Mouse (Mus musculus) neural tube, embryonic 11.5 days (tissue): ENCODE results near the gene Hnrnpll. TPM values are rescaled to one million over a fixed set of nuclear protein-coding genes. Genes with fewer than 3 reads are reported as not detected.

Source experiments
- ATAC-seq: fragments of 200-750 bp; cut with Nextera tagmentation; 2 replicates; pipeline ENCODE4 v1.8.0; 2017; ENCODE audit warnings: moderate number of reproducible peaks, mild to moderate bottlenecking, moderate TSS enrichment, moderate library complexity; ENCODE audit not compliant: insufficient read depth, low FRiP score, low TSS enrichment
- DNase-seq: peaks from one replicate; pipeline ENCODE4 v3.0.0-alpha.2; 2015; ENCODE audit warnings: low spot score
- H3K27ac ChIP-seq: fragments of 300-500 bp; sonication (generic); 2 replicates; pipeline ENCODE4 v1.5.1; 2014; ENCODE audit warnings: low read depth, mild to moderate bottlenecking, low read length
- H3K27me3 ChIP-seq: fragments of 300-500 bp; sonication (generic); 2 replicates; pipeline ENCODE4 v1.6.1; 2014; ENCODE audit warnings: mild to moderate bottlenecking, low read length, mixed read lengths; ENCODE audit not compliant: control insufficient read depth, insufficient read depth
- H3K36me3 ChIP-seq: fragments of 300-500 bp; sonication (generic); 2 replicates; pipeline ENCODE4 v1.6.1; 2014; ENCODE audit warnings: mild to moderate bottlenecking, low read length, moderate library complexity, mixed read lengths; ENCODE audit not compliant: control insufficient read depth, insufficient read depth
- H3K4me1 ChIP-seq: fragments of 300-500 bp; sonication (generic); 2 replicates; pipeline ENCODE4 v1.6.1; 2014; ENCODE audit warnings: low read length, mixed read lengths; ENCODE audit not compliant: control insufficient read depth, insufficient read depth
- H3K4me2 ChIP-seq: fragments of 300-500 bp; sonication (generic); 2 replicates; pipeline ENCODE4 v1.6.1; 2014; ENCODE audit warnings: low read depth, mild to moderate bottlenecking, moderate library complexity
- H3K4me3 ChIP-seq: fragments of 300-500 bp; sonication (generic); 2 replicates; pipeline ENCODE4 v1.5.1; 2014; ENCODE audit warnings: low read depth, low read length
- H3K9ac ChIP-seq: fragments of 300-500 bp; sonication (generic); 2 replicates; pipeline ENCODE4 v1.6.1; 2014; ENCODE audit warnings: mild to moderate bottlenecking, low read length
- H3K9me3 ChIP-seq: fragments of 300-500 bp; sonication (generic); 2 replicates; pipeline ENCODE4 v1.6.1; 2016; ENCODE audit warnings: low read length; ENCODE audit not compliant: control insufficient read depth
- WGBS: fragments of 180-500 bp; shearing (Covaris S2); extraction: QIAGEN DNeasy Blood & Tissue Kit; methylation state at CpG from one replicate; pipeline ENCODE4 v1.1.7; 2014; 5-methylcytosine and 5-hydroxymethylcytosine counted together
- polyA plus RNA-seq: library from polyadenylated mRNA; unstranded; fragments of >200 nt; fragmentation: Nextera tagmentation; extraction: Ambion mirVana; gene quantifications from 2 replicates; pipeline ENCODE4 v1.2.1, GENCODE M21; 2014

Gene Hnrnpll
- polyA plus RNA-seq, 1 experiment from 2014 or later, result 117 TPM

DNA sequence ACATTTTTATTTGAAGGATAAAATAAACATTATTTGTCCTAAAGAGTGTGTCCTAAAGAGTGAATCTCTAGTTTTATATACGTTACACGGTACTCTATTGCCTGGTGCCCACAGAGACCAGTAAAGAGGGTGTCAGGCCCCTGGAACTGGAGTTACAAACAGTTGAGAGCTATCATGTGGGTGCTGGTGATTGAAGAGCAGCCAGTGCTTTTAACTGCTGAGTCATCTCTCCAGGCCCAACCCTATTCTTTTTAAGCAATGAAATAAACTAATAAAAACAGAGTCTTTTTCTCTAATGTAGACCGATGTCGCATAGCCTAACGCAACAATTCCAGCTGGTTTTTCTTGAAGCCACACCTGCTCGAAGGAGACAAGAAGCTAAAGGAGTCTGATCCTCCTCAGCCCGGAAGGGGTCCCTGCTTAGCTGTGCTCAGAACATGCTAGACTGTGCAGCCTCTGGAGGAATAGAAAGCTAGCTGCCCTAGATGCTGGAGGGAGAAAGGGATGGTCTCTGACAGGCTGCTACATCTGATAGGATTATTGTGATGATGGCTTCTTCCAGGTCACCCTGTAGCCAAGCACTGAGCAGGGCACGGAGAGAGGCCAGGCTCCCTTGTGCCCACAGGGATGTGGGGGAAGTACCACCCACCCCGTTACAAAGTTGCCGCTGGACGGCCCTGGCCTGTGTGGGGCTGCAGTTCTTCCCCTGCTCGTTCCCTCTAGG, 80.2 kb downstream of the Hnrnpll start:
- Histone ChIP-seq H3K9me3 (no peaks in the 10 kb centered on the region), H3K4me3 (no peak overlapping the region), H3K27ac (no peak overlapping the region), H3K36me3 (no peaks in the 10 kb centered on the region), H3K4me1 (peaks cover 8% of the 10 kb centered on the region; the same call in 1 of the 2 replicates), H3K4me2 (0 out of 2 replicates have a peak overlapping the region, but pooled peaks have one; percentile 8), H3K27me3 (no peaks in the 10 kb centered on the region), H3K9ac (no peak overlapping the region)
- 49% methylated on average over 10 of the region's 12 CpGs for WGBS
- no peak for DNase-seq
- ATAC-seq, result no peak

DNA sequence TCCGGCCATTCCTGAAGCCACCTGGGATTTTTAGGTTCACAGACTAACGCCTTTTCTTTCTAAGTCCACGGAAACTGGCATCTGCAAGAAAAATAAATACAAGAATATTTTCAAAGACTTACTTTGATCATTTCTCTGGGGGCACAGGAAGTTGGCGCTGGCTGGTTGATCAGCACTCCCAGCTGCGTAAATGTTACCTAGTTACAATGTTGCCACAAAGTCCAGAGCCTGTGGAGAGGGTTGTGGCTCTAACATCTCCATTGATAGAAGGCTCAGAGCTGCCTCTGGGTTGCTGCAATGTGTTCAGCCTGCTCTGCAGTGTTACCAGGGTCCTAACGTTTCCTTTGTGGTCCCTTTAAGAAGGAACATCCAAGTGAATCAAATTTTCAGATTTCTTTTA, 80.8 kb downstream of the Hnrnpll start:
- no peak for DNase-seq
- no peaks in the 10 kb centered on the region for H3K36me3 ChIP-seq
- ATAC-seq, result no peak
- no peak overlapping the region for H3K27ac ChIP-seq
- peaks cover 8% of the 10 kb centered on the region; the same call in 1 of the 2 replicates for H3K4me1 ChIP-seq
- no peak overlapping the region for H3K4me3 ChIP-seq
- H3K4me2 ChIP-seq, result no peak overlapping the region
- 58% methylated on average over 6 of the region's 6 CpGs for WGBS
- H3K9me3 ChIP-seq, result no peaks in the 10 kb centered on the region
- H3K9ac ChIP-seq, result no peak overlapping the region
- H3K27me3 ChIP-seq, result no peaks in the 10 kb centered on the region

DNA sequence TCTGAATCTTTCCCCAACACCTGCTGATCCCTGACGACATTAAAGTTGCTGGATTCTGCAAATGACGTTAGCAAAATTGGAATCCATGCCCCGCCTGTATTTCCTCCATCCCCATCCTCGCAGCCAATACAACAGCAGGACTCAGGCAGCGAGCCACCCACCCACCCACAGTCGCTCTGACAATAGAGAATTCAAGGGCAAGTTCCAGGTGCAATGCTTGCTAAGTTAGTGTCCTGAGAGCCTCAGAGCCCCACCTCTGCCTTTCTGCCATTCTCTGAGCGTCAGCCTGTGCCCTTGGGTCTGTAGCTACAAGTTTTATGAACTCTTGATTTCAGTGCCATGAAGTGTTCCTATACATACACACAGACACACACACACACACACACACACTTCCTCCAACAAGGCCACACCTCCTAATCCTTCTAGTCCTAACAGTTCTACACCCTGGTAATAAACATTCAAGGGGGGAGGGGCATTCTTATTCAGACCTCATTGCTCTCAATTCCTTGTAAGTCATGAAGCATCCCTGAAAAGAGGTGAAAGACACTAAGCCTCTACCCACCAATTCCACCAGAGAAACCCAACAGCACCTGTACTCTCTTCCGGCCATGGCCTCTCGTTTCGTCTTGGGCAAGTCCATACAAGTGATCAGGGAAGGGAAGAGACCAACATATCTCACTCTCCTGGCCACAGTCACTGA, 81.6 kb downstream of the Hnrnpll start:
- Histone ChIP-seq H3K27me3 (no peaks in the 10 kb centered on the region), H3K27ac (no peak overlapping the region), H3K4me2 (no peak overlapping the region), H3K9me3 (no peaks in the 10 kb centered on the region), H3K4me1 (peaks cover 8% of the 10 kb centered on the region; the same call in 1 of the 2 replicates), H3K9ac (no peak overlapping the region), H3K36me3 (no peaks in the 10 kb centered on the region), H3K4me3 (no peak overlapping the region)
- 81% methylated on average over 10 of the region's 10 CpGs for WGBS
- no peak for ATAC-seq
- DNase-seq, result no peak

Other genes with a start within 250 kb of the Hnrnpll start
- gene Atl2, start 166.2 kb downstream of the Hnrnpll start, polyA plus RNA-seq, result 39.8 and 41.3 TPM in 2 replicates
- gene Galm, start 65.1 kb upstream of the Hnrnpll start, polyA plus RNA-seq, result 6.8 and 9.8 TPM in 2 replicates
- gene Srsf7, start 145.0 kb upstream of the Hnrnpll start, polyA plus RNA-seq, result 761 and 791 TPM in 2 replicates
- not detected in 2 replicates for gene Ttc39d, start 145.1 kb upstream of the Hnrnpll start, polyA plus RNA-seq
- 41.0 and 41.2 TPM in 2 replicates for gene Gemin6, start 162.1 kb upstream of the Hnrnpll start, polyA plus RNA-seq
- gene Morn2, start 227.9 kb upstream of the Hnrnpll start, polyA plus RNA-seq, result 29.8 and 32.4 TPM in 2 replicates
- 27.8 and 29.9 TPM in 2 replicates for gene Dhx57, start 228.1 kb upstream of the Hnrnpll start, polyA plus RNA-seq
- 0.55 and 1.3 TPM in 2 replicates for gene Arhgef33, start 245.1 kb upstream of the Hnrnpll start, polyA plus RNA-seq